ENCODE assay signal across 18 mouse cellular contexts in the genomic region with DNA sequence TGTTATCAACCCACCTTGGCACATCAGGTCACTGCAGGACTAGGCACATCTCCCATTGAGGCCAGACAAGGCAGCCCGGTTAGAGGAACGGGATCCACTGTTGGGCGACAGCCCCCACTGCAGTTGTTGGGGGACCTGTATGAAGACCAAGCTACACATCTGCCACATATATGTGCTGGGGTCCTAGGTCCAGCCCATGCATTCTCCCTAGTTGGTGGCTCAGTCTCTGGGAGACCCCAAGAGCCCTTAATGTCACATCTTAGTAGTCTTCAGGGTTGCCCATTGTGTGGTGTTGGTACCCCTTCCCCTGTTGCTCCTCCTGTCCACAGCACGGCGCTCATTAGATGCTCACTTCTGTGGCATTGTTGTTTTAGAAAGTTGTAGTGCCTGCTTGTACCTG.
"Had no signal": no experiment of that assay in that cellular context is flagged by ENCODE, and none has a peak within 500 bp of the region (broad histone marks: within the 10 kb centered on the region; RNA-seq: fewer than 3 reads in every experiment).

No protein-coding gene starts in this region.

- H3K4me2 ChIP-seq: midbrain, embryonic 12.5 days; midbrain, embryonic 15.5 days; neural tube, embryonic 12.5 days; neural tube, embryonic 15.5 days had no signal

- H3K27me3 ChIP-seq: limb, embryonic 13.5 days; midbrain, embryonic 12.5 days; midbrain, embryonic 15.5 days; neural tube, embryonic 12.5 days; neural tube, embryonic 15.5 days had no signal

- H3K9me3 ChIP-seq: limb, embryonic 10.5 days; limb, embryonic 13.5 days; midbrain, embryonic 12.5 days; midbrain, embryonic 15.5 days; neural tube, embryonic 12.5 days; neural tube, embryonic 15.5 days had no signal

- H3K36me3 ChIP-seq: midbrain, embryonic 15.5 days; neural tube, embryonic 15.5 days had no signal

- H3K27ac ChIP-seq: liver, embryonic 14.5 days; macrophage; midbrain, embryonic 12.5 days; midbrain, embryonic 15.5 days; neural tube, embryonic 12.5 days; neural tube, embryonic 15.5 days had no signal

- DNase-seq: kidney, adult 2 months; kidney, postnatal 25 days; liver; liver, postnatal 0 days; lung, embryonic 14.5 days; right cerebral cortex, postnatal 25 days; spleen, adult 18-20 months; thymus, postnatal 36 days had no signal

- H3K9ac ChIP-seq: limb, embryonic 13.5 days; liver, embryonic 14.5 days; liver, postnatal 0 days; lung, embryonic 14.5 days; midbrain, embryonic 12.5 days; midbrain, embryonic 15.5 days; neural tube, embryonic 12.5 days; neural tube, embryonic 15.5 days had no signal

- ATAC-seq: intestine, postnatal 0 days; liver, postnatal 0 days; lung, postnatal 0 days; midbrain, embryonic 15.5 days had no signal

- H3K4me3 ChIP-seq: limb, embryonic 10.5 days; midbrain, embryonic 12.5 days; midbrain, embryonic 15.5 days; neural tube, embryonic 12.5 days; neural tube, embryonic 15.5 days had no signal
